Mouse (Mus musculus) urinary bladder, adult 2 months (tissue): ENCODE measurements around the gene Naxe. TPM values are rescaled to one million over a fixed set of nuclear protein-coding genes. Genes with fewer than 3 reads are reported as not detected.

Experiments
- DNase-seq: peaks from one replicate; pipeline ENCODE4 v3.0.0; 2022; ENCODE audit warnings: low spot score
- polyA plus RNA-seq: library from polyadenylated mRNA; depleted of rRNA; stranded (reverse); fragments of >200 nt; gene quantifications from 2 replicates; pipeline ENCODE4 v1.2.3, GENCODE M21; 2012; rRNA removed

Gene Naxe
- polyA plus RNA-seq = 90.2 and 91.1 TPM in 2 replicates

DNA sequence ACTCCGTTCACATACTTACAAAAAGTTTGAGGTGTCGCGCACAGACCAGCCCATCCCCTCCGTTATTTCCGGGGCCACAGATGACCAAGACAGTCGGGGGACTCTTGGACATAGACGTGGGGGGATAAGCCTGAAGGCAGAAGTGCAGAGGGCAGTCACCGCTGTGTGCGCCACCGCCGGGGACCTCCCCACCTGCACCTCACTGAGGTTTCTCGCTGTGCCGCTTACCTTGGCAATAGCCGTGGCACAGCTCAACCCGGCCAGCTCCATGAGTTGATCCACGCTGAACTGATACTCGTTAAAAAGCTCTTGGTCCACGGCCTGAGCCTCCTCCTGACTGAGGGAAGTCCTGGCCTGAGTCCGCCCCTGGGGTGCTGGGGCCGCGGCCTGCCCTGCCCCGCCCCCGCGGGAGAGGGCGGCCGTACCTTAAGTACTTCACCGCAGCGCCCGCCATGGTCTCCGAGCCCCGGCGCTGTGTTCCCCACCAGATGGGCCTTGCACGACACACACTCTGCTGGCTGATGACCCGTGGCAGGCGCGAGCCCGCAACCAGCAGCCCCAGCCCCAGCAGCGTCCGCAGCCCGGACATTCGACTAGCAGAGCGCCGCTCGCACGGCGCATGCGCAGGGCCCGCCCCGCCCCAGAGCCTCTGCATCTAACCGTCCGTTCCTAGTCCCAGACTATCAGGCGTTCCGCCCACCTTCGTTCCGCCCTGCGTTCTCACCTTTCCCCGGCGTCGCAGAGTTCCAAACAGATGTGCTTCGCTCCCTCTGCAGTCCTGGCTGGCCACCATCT, at the start of gene Naxe:
Naxe (minus strand) TSS at position 594 of the 795 bp plus-strand sequence.
- DNase-seq = peak; percentile 80

DNA sequence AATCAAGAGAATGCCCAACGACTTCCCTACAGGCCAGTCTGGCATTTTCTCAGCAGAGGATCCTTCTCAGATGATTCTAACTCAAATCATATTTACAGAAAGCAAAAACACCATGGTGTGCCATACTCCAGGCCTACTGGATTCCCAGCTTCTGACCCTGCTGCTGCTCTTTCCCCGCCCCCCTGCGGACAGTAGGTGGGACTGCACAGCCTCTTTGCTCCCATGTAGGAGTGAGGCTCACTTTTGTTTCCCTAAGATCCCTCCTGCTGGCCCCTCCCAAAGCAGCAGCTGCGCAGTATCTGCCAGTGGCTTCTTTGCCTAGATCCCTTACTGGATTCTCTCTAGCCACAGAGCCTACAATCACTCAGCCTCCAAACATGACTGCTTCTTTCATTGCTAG, 47.8 kb upstream of the Naxe start:
- DNase-seq = no peak

DNA sequence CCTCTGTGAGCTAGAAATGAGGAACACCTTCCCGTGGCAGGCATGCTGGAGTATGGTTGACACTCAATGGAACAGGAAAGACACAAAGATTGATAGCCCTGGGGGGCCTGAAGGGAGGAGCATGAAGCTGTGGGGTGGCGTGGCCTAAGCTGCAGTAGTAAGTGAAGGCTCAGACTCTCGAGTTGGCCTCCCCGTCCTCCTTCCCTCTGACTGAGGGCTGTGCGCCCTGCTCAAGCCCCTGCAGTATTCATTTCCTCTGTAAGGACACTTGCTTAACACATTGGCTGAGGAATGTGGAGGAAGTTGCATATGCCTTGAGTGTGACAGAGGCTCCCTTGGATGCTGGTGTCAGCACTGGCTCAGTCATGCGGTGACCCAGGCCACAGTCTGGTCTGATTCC, 44.3 kb upstream of the Naxe start:
- DNase-seq = no peak

- DNase-seq = no peak
Measured at GRCm38 (mm10) chr3:88102196-88102595, 43.9 kb upstream of the Naxe start.

- DNase-seq = no peak
Measured at GRCm38 (mm10) chr3:88101736-88102135, 43.4 kb upstream of the Naxe start.

GRCm38 (mm10) chr3:88100251-88100650, 42.0 kb upstream of the Naxe start:
- no peak for DNase-seq

DNA sequence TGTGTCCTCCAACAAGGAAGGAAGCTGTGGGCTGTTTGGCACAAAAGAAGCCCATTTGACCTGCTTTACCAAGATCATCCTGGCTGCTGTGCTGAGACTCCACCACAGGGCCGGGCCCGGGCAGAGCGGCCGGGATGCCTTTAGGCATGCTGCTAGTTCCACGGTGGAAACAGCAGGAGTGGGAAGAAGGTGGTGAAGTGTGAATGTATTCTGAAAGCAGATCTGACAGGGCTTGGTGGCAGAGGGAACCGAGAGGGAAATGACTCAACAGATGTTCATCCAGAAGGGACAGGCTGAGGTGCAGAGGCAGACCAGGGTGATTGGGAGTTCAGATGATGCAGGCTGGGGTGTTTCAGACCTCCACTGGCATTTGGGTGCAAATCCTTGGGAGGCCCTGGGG, 39.4 kb upstream of the Naxe start:
- no peak for DNase-seq

GRCm38 (mm10) chr3:88094126-88094525, 35.8 kb upstream of the Naxe start:
- DNase-seq = no peak

GRCm38 (mm10) chr3:88090616-88091015, 32.3 kb upstream of the Naxe start:
- no peak for DNase-seq

- no peak for DNase-seq
Measured at GRCm38 (mm10) chr3:88090106-88090505, 31.8 kb upstream of the Naxe start.

GRCm38 (mm10) chr3:88087688-88088087, 29.4 kb upstream of the Naxe start:
- DNase-seq = no peak

- no peak for DNase-seq
Measured at GRCm38 (mm10) chr3:88085459-88085858, 27.2 kb upstream of the Naxe start.

GRCm38 (mm10) chr3:88084001-88084400, 25.7 kb upstream of the Naxe start:
- no peak for DNase-seq

DNA sequence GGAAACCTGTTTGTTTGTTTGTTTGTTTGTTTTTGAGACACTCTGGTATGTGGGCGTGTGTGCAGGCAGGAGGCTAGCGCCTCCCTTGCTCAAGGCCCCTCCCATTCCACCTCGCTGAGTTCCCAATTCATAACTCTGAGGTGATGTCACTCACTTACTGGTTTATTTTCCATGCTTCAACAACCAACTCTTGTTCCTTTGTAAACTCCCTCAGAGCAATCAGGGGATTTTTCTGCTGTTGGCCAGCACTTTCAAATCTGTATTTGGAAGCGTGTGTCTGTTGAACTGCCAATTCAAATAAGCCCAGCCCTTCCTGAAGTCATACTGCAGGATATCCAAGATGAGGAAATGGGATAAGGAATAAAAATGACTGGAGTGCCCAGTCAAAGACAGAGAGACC, 24.4 kb upstream of the Naxe start:
- no peak for DNase-seq

DNA sequence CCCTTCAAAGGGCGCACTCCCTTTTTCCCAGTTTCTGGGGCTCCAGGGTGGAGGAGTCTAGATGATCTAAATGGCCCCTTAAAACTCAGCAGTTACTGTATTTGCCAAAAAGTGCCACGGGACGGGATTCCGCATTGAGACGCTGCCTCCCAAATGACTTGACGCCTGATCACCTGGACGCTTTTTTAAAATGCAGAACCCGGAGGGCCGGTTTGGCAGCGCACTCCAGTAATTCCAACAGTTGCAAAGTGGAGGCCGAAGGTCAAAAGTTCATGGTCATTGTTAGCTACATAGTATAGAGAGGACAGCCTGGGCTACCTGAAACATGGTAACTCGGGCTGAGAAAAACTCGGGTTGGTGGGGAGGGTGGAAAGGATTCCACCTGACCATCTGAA, 23.9 kb upstream of the Naxe start:
- no peak for DNase-seq

GRCm38 (mm10) chr3:88081345-88082223, 23.3 kb upstream of the Naxe start, which contains the start of gene Iqgap3:
Gene Iqgap3 (plus strand): TSS chr3:88081971.
- peak; percentile 70 for DNase-seq

- no peak for DNase-seq
Measured at GRCm38 (mm10) chr3:88078204-88078603, 19.9 kb upstream of the Naxe start, which contains the start of gene Ttc24. Gene Ttc24 (minus strand): TSS chr3:88078304.

DNA sequence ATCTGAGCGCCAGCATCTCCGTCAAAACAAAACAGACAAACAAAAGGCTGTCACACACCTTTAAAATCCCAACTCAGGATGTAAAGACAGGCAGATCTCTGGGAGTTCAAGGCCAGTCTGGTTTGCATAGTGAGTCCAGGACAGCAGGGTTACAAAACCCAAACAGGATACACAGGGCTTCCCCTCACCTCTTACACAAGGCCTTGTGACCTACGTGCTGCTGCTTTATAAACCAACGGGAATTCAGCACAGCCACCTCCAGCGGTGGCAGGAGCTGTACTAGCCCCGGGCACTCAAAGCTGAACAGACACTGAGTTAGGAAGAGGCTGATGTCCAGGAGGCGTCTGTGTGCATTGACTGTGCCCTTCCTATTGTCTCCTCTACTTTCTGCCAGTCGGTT, 19.1 kb upstream of the Naxe start:
- DNase-seq = no peak

- no peak for DNase-seq
Measured at GRCm38 (mm10) chr3:88074766-88075165, 16.5 kb upstream of the Naxe start.

- DNase-seq = no peak
Measured at GRCm38 (mm10) chr3:88074351-88074750, 16.1 kb upstream of the Naxe start.

- no peak for DNase-seq
Measured at GRCm38 (mm10) chr3:88073631-88074030, 15.3 kb upstream of the Naxe start.

GRCm38 (mm10) chr3:88071783-88072182, 13.5 kb upstream of the Naxe start:
- DNase-seq = peak; percentile 73

DNA sequence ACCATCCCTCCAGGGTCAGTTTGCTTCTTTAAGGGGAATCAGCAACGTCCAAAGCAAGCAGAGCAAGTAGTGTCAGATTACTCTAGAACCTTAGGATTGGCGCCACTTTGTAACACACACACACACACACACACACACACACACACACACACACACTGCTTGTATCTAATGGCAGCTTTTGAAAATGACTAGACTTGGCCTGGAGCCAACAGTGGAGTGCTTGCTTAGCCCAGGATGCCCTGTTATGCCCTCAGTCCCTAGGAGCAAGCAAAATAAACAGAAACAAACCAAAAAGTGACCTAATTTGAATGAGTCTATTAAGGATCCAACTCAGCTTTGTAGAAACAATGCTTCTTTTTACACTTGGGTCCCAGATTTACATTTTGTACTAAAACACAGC, 10.1 kb upstream of the Naxe start:
- DNase-seq = no peak
